Mouse (Mus musculus): ENCODE results near the gene Eri3.

- no peak for TF ChIP-seq CTCF (IDR thresholded peaks at IDR 0.05; ENCODE audit: control insufficient read depth, insufficient read depth, insufficient read length)
- no peak for TF ChIP-seq MYOD1 (IDR thresholded peaks at IDR 0.05; ENCODE audit: control insufficient read depth, insufficient read length, low read depth)
- TF ChIP-seq USF1 (IDR thresholded peaks at IDR 0.05; ENCODE audit: low read depth): no peak
- no peak for TF ChIP-seq CEBPB (IDR thresholded peaks at IDR 0.05; ENCODE audit: low read depth)
- no peak for TF ChIP-seq MYOG (IDR thresholded peaks at IDR 0.05; ENCODE audit: control insufficient read depth, extremely low read depth, insufficient read length)
Observed at GRCm38 (mm10) chr4:117636891-117637613, 86.9 kb downstream of the Eri3 start.

Data from C2C12 (cell line).